Mouse (Mus musculus) E14TG2a.4 (cell line): ENCODE measurements at regions not wholly inside any gene's neighbourhood (a gene's known extent, or its start where the extent isn't known, plus 50 kb on each side); places are given as distances from the start of the nearest gene placed in this dataset.

Experiments used
- H3K27me3 ChIP-seq: 2 replicates; pipeline ENCODE4 v1.6.1; 2014; ENCODE audit warnings: low read length, control low read depth; ENCODE audit not compliant: insufficient read depth
- H3K36me3 ChIP-seq: 2 replicates; pipeline ENCODE4 v1.6.1; 2014; ENCODE audit warnings: low read length, control low read depth; ENCODE audit not compliant: insufficient read depth
- H3K4me1 ChIP-seq: replicated peaks from 2 replicates; pipeline ENCODE4 v1.6.1; 2014; ENCODE audit warnings: low read depth, low read length, control low read depth
- H3K4me3 ChIP-seq: replicated peaks from 2 replicates; pipeline ENCODE4 v1.5.1; 2014; ENCODE audit warnings: mild to moderate bottlenecking, low read length
- H3K9me3 ChIP-seq: 2 replicates; pipeline ENCODE4 v1.6.1; 2014; ENCODE audit warnings: low read length, control low read depth
- CTCF ChIP-seq: conservative IDR thresholded peaks from 2 replicates; pipeline ENCODE4 v1.5.1; 2014; ENCODE audit warnings: low read length
- NANOG ChIP-seq: IDR thresholded peaks from 2 replicates; pipeline ENCODE4 v1.6.1; 2014; ENCODE audit warnings: borderline replicate concordance, low read length, mixed read lengths
- POU5F1 ChIP-seq: IDR thresholded peaks from 2 replicates; pipeline ENCODE4 v1.6.1; 2014; ENCODE audit warnings: low read length, borderline replicate concordance

- H3K27me3 ChIP-seq = no peaks in the 10 kb centered on the region
- no peak overlapping the region for H3K4me3 ChIP-seq
- H3K9me3 ChIP-seq = no peaks in the 10 kb centered on the region
- no peaks in the 10 kb centered on the region for H3K36me3 ChIP-seq
- TF ChIP-seq POU5F1 = no peak
- TF ChIP-seq CTCF = no peak
- TF ChIP-seq NANOG = no peak
- no peaks in the 10 kb centered on the region for H3K4me1 ChIP-seq
Observed at GRCm38 (mm10) chr3:159069957-159070684, 425.1 kb upstream of the Depdc1a start.

GRCm38 (mm10) chr3:159056960-159057525, 438.2 kb upstream of the Depdc1a start:
- no peaks in the 10 kb centered on the region for H3K9me3 ChIP-seq
- no peaks in the 10 kb centered on the region for H3K36me3 ChIP-seq
- TF ChIP-seq CTCF = no peak
- TF ChIP-seq POU5F1 = no peak
- no peak for TF ChIP-seq NANOG
- H3K4me3 ChIP-seq = no peak overlapping the region
- no peaks in the 10 kb centered on the region for H3K27me3 ChIP-seq
- no peaks in the 10 kb centered on the region for H3K4me1 ChIP-seq

- H3K36me3 ChIP-seq = no peaks in the 10 kb centered on the region
- H3K4me1 ChIP-seq = no peaks in the 10 kb centered on the region
- H3K4me3 ChIP-seq = no peak overlapping the region
- no peaks in the 10 kb centered on the region for H3K9me3 ChIP-seq
- no peaks in the 10 kb centered on the region for H3K27me3 ChIP-seq
- no peak for TF ChIP-seq POU5F1
- TF ChIP-seq NANOG = no peak
- TF ChIP-seq CTCF = no peak
Observed at GRCm38 (mm10) chr3:159034806-159035205, 460.4 kb upstream of the Depdc1a start.

GRCm38 (mm10) chr3:159031581-159031980, 463.7 kb upstream of the Depdc1a start:
- no peak for TF ChIP-seq POU5F1
- no peak for TF ChIP-seq CTCF
- TF ChIP-seq NANOG = no peak
- Histone ChIP-seq H3K4me1 (no peaks in the 10 kb centered on the region), H3K9me3 (no peaks in the 10 kb centered on the region), H3K27me3 (no peaks in the 10 kb centered on the region), H3K36me3 (no peaks in the 10 kb centered on the region), H3K4me3 (no peak overlapping the region)

- TF ChIP-seq CTCF (no peak), NANOG (no peak), POU5F1 (no peak)
- Histone ChIP-seq H3K36me3 (no peaks in the 10 kb centered on the region), H3K4me3 (no peak overlapping the region), H3K4me1 (no peaks in the 10 kb centered on the region), H3K27me3 (no peaks in the 10 kb centered on the region), H3K9me3 (no peaks in the 10 kb centered on the region)
Observed at GRCm38 (mm10) chr3:159030675-159031074, 464.6 kb upstream of the Depdc1a start.

GRCm38 (mm10) chr3:159029951-159030350, 465.3 kb upstream of the Depdc1a start:
- no peaks in the 10 kb centered on the region for H3K9me3 ChIP-seq
- TF ChIP-seq POU5F1 = no peak
- no peak for TF ChIP-seq CTCF
- TF ChIP-seq NANOG = no peak
- no peaks in the 10 kb centered on the region for H3K4me1 ChIP-seq
- no peaks in the 10 kb centered on the region for H3K36me3 ChIP-seq
- no peaks in the 10 kb centered on the region for H3K27me3 ChIP-seq
- H3K4me3 ChIP-seq = no peak overlapping the region

GRCm38 (mm10) chr3:159020447-159020846, 458.4 kb upstream of the Lrrc7 start:
- TF ChIP-seq POU5F1 (no peak), NANOG (no peak), CTCF (no peak)
- H3K4me1 ChIP-seq = no peaks in the 10 kb centered on the region
- no peaks in the 10 kb centered on the region for H3K27me3 ChIP-seq
- H3K36me3 ChIP-seq = no peaks in the 10 kb centered on the region
- no peak overlapping the region for H3K4me3 ChIP-seq
- no peaks in the 10 kb centered on the region for H3K9me3 ChIP-seq

- Histone ChIP-seq H3K27me3 (no peaks in the 10 kb centered on the region), H3K9me3 (no peaks in the 10 kb centered on the region), H3K4me3 (no peak overlapping the region), H3K36me3 (no peaks in the 10 kb centered on the region), H3K4me1 (no peaks in the 10 kb centered on the region)
- TF ChIP-seq CTCF = no peak
- no peak for TF ChIP-seq NANOG
- TF ChIP-seq POU5F1 = no peak
Observed at GRCm38 (mm10) chr3:159017269-159017668, 455.2 kb upstream of the Lrrc7 start.
